In the genomic region with DNA sequence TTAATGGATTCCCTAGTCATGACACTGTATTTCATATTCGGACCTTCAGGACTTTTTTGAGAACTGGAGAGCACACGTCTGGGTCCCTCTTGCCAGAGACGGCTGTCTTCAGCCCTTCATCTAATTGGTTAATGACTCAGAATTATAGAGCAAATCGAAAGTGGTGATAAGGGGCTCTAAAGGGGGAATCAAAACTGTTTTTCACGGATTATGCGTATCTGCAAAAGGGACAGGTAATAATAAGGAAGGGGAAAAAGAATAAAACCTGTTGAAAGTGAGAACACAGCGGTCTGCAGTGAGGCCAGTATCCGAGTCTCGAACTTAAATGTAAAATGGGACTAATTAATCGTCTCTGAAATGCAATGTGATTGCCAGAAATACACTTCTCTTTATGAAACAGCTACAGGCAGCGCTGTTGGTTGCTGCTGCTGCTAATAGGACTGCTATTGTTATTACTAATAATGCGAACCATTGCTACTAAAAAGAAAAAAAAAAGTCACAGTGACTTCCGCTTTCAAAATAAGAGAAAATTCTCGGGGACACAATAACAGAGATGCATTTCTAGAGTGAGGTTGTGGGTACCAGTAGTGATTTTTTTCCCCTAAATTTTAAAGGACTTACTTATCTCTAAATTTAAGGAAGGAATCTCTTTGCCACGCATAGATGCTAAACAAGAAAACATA, we compare ENCODE assay signal across 9 mouse cellular contexts. TPM values are rescaled to one million over a fixed set of nuclear protein-coding genes. Genes with fewer than 3 reads are reported as not detected.
DNase-seq lines count a peak whose midpoint lies in the region; ATAC-seq and TF ChIP-seq lines count a peak whose summit lies in the region.
"Had no signal": no experiment of that assay in that cellular context is flagged by ENCODE, and none has a peak within 500 bp of the region (broad histone marks: within the 10 kb centered on the region; RNA-seq: fewer than 3 reads in every experiment).

No protein-coding gene starts in this region.

- WGBS in liver, embryonic 12.5 days (ENCODE audit: insufficient replicate concordance): 13% methylated on average over 15 of the region's 15 CpGs

- H3K4me2 ChIP-seq in liver, embryonic 12.5 days: peak overlapping the region; percentile 97

- no peak for TF ChIP-seq POLR2A in testis, adult 2 months (IDR thresholded peaks at IDR 0.05; ENCODE audit: control insufficient read depth, low read depth, low read length)

- no peaks in the 10 kb centered on the region for H3K27me3 ChIP-seq in testis, adult 2 months (ENCODE audit: control insufficient read depth, insufficient read depth, low read length)
- no peaks in the 10 kb centered on the region; the same call in 1 of the 2 replicates for H3K27me3 ChIP-seq in liver, embryonic 12.5 days (replicated peaks)

- H3K9ac ChIP-seq in liver, embryonic 12.5 days: peak overlapping the region; percentile 56

- no peaks in the 10 kb centered on the region for H3K9me3 ChIP-seq in liver, embryonic 12.5 days (replicated peaks)

- no peak overlapping the region for H3K27ac ChIP-seq in testis, adult 2 months (ENCODE audit: control insufficient read depth, insufficient read depth, low read depth, low read length)
- H3K27ac ChIP-seq in liver, embryonic 12.5 days: no peak overlapping the region

- no peak for DNase-seq in cerebellum, postnatal 4 days (ENCODE audit: low spot score in 2 of 2)
- DNase-seq in testis, postnatal 10 days (ENCODE audit: low spot score): no peak
- DNase-seq in right cerebral cortex, adult 2 months (ENCODE audit: low spot score in 2 of 2): no peak
- no peak for DNase-seq in gastrocnemius, adult 18-20 months (ENCODE audit: low spot score)
- DNase-seq in cerebellum, adult 9-10 months: no peak

- H3K36me3 ChIP-seq in testis, adult 2 months (ENCODE audit: control insufficient read depth, insufficient read depth, low read length): no peaks in the 10 kb centered on the region
- H3K36me3 ChIP-seq in liver, embryonic 12.5 days: no peaks in the 10 kb centered on the region

- H3K4me1 ChIP-seq in testis, adult 2 months (ENCODE audit: control insufficient read depth, insufficient read depth, low read length): no peaks in the 10 kb centered on the region; the same call in 1 of the 2 replicates
- H3K4me1 ChIP-seq in liver, embryonic 12.5 days: peaks cover 10% of the 10 kb centered on the region

- 0 out of 2 replicates have a peak, but pooled peaks have one; percentile 5 for ATAC-seq in cerebellum, adult (ENCODE audit: insufficient number of reproducible peaks, low FRiP score, low TSS enrichment)
- ATAC-seq in liver, embryonic 12.5 days: no peak

- no peak for TF ChIP-seq CTCF in testis, adult 2 months (IDR thresholded peaks at IDR 0.05; ENCODE audit: control insufficient read depth, insufficient read depth, insufficient replicate concordance, low read depth, low read length)

- H3K4me3 ChIP-seq in testis, adult 2 months (ENCODE audit: control insufficient read depth, low read depth, low read length): peak overlapping the region; percentile 98; the same call in 1 of the 2 replicates
- H3K4me3 ChIP-seq in liver, embryonic 12.5 days: peak overlapping the region; percentile 69

RNA-seq across cellular contexts. Expression of a gene that starts 1.0 kb away (rescaled TPM):
- polyA plus RNA-seq in testis, adult 2 months (2012; rRNA removed): 4.5 and 4.7 TPM in 2 replicates
- 0.10 and 0.13 TPM in 2 replicates for polyA plus RNA-seq in liver, embryonic 12.5 days (2016; fragmentation: Nextera tagmentation; extraction: Ambion mirVana)
- total RNA-seq in gastrocnemius, adult 18-20 months (2021): not detected

RNA-seq across cellular contexts. Expression of a gene that starts 7.8 kb away (rescaled TPM):
- 0.07 and 0.10 TPM in 2 replicates for polyA plus RNA-seq in testis, adult 2 months (2012; rRNA removed)
- polyA plus RNA-seq in liver, embryonic 12.5 days (2016; fragmentation: Nextera tagmentation; extraction: Ambion mirVana): not detected in 2 replicates
- not detected for total RNA-seq in gastrocnemius, adult 18-20 months (2021)
- polyA plus RNA-seq: large intestine, adult 2 months had no signal
